ENCODE assay signal across 7 mouse cellular contexts in the genomic region with DNA sequence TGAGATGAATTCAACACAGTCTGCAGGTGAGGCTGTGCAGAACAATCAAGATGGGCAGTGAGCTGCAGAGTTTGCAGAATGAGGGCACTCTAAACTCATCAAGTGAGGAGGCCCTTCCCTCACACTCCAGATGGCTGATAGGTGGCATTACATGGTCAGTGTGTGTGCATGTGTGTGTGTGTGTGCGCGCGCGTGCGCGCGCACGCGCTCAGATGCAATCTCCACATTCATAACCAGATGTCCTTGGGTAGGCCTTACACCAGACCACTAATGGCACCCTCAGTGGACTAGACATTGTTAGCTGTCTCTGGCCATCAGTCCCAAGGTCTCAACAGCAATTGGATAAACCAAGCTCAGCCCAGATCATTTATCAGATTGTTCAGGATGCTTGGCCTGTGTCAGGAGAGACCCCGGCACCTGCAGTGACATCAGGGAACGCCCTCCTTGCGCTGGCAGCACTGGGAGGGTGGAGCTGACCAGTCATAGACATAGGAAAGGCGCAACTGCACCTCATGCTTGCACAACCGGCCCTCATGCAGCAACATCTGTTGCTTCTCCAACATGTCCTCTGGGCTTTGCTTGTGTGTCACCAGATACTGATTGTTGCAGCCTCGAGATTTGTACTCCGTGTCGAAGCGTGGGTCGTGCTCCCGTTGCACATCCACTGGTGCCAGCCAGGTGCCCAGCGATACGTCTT. TPM values are rescaled to one million over a fixed set of nuclear protein-coding genes. Genes with fewer than 3 reads are reported as not detected.
DNase-seq lines count a peak whose midpoint lies in the region; ATAC-seq lines count a peak whose summit lies in the region.

No protein-coding gene starts in this region.

- no peak overlapping the region for H3K27ac ChIP-seq in neural tube, embryonic 11.5 days (ENCODE audit: low read depth, low read length)
- peak overlapping the region; percentile 97; the same call in 1 of the 2 replicates for H3K27ac ChIP-seq in embryonic facial prominence, embryonic 13.5 days
- peak overlapping the region; percentile 96 for H3K27ac ChIP-seq in hindbrain, embryonic 15.5 days (replicated peaks)

- peaks cover 20% of the 10 kb centered on the region for H3K4me1 ChIP-seq in neural tube, embryonic 11.5 days (ENCODE audit: control insufficient read depth, insufficient read depth, low read length)
- peaks cover 24% of the 10 kb centered on the region for H3K4me1 ChIP-seq in embryonic facial prominence, embryonic 13.5 days
- H3K4me1 ChIP-seq in hindbrain, embryonic 15.5 days (replicated peaks): peaks cover 40% of the 10 kb centered on the region

- DNase-seq in neural tube, embryonic 11.5 days (ENCODE audit: low spot score): no peak
- no peak for DNase-seq in neural tube, embryonic 10.5 days (ENCODE audit: extremely low spot score, low spot score)
- peak; percentile 30 for DNase-seq in lung, postnatal 36 days
- DNase-seq in adrenal gland, postnatal 36 days: no peak

- ATAC-seq in neural tube, embryonic 11.5 days (ENCODE audit: insufficient read depth, low FRiP score, low TSS enrichment): no peak
- ATAC-seq in embryonic facial prominence, embryonic 13.5 days (ENCODE audit: insufficient number of reproducible peaks, insufficient read depth, low FRiP score, low TSS enrichment, low read depth): no peak
- ATAC-seq in hindbrain, embryonic 15.5 days (ENCODE audit: low FRiP score, low read depth): peak; percentile 13; the same call in 1 of the 2 replicates
- no peak for ATAC-seq in inflammation-experienced regulatory T-cells, adult 6 months

- H3K9ac ChIP-seq in neural tube, embryonic 11.5 days (ENCODE audit: low read length): peak overlapping the region; percentile 82
- H3K9ac ChIP-seq in embryonic facial prominence, embryonic 13.5 days: peak overlapping the region; percentile 83
- peak overlapping the region; percentile 79 for H3K9ac ChIP-seq in hindbrain, embryonic 15.5 days

- H3K36me3 ChIP-seq in neural tube, embryonic 11.5 days (ENCODE audit: control insufficient read depth, insufficient read depth, low read length): no peaks in the 10 kb centered on the region; the same call in 1 of the 2 replicates
- peaks cover 19% of the 10 kb centered on the region for H3K36me3 ChIP-seq in embryonic facial prominence, embryonic 13.5 days
- no peaks in the 10 kb centered on the region for H3K36me3 ChIP-seq in hindbrain, embryonic 15.5 days

- H3K27me3 ChIP-seq in neural tube, embryonic 11.5 days (ENCODE audit: control insufficient read depth, insufficient read depth, low read length): no peaks in the 10 kb centered on the region
- H3K27me3 ChIP-seq in embryonic facial prominence, embryonic 13.5 days: no peaks in the 10 kb centered on the region
- no peaks in the 10 kb centered on the region for H3K27me3 ChIP-seq in hindbrain, embryonic 15.5 days

- H3K4me2 ChIP-seq in neural tube, embryonic 11.5 days (ENCODE audit: low read depth): peak overlapping the region; percentile 92
- peak overlapping the region; percentile 98 for H3K4me2 ChIP-seq in embryonic facial prominence, embryonic 13.5 days
- H3K4me2 ChIP-seq in hindbrain, embryonic 15.5 days: peak overlapping the region; percentile 98

- 90% methylated on average over 22 of the region's 22 CpGs for WGBS in neural tube, embryonic 11.5 days
- 88% methylated on average over 22 of the region's 22 CpGs for WGBS in embryonic facial prominence, embryonic 13.5 days
- 87% methylated on average over 22 of the region's 22 CpGs for WGBS in hindbrain, embryonic 15.5 days

- H3K4me3 ChIP-seq in neural tube, embryonic 11.5 days (ENCODE audit: low read depth, low read length): peak overlapping the region; percentile 48
- peak overlapping the region; percentile 90 for H3K4me3 ChIP-seq in embryonic facial prominence, embryonic 13.5 days
- H3K4me3 ChIP-seq in hindbrain, embryonic 15.5 days: peak overlapping the region; percentile 80

- no peaks in the 10 kb centered on the region for H3K9me3 ChIP-seq in neural tube, embryonic 11.5 days (ENCODE audit: control insufficient read depth, low read length)
- H3K9me3 ChIP-seq in embryonic facial prominence, embryonic 13.5 days: no peaks in the 10 kb centered on the region
- H3K9me3 ChIP-seq in hindbrain, embryonic 15.5 days: no peaks in the 10 kb centered on the region

RNA-seq across cellular contexts. Expression of gene B3galt6, which starts 1.1 kb away (rescaled TPM):
- 18.9 and 19.9 TPM in 2 replicates for polyA plus RNA-seq in neural tube, embryonic 11.5 days (2014; fragmentation: Nextera tagmentation; extraction: Ambion mirVana)
- polyA plus RNA-seq in embryonic facial prominence, embryonic 13.5 days (2015; fragmentation: Nextera tagmentation; extraction: Ambion mirVana): 16.2 and 18.4 TPM in 2 replicates
- polyA plus RNA-seq in hindbrain, embryonic 15.5 days (2015; fragmentation: Nextera tagmentation; extraction: Ambion mirVana): 33.1 and 35.9 TPM in 2 replicates
- polyA plus RNA-seq in inflammation-experienced regulatory T-cells, adult 6 months (2017; shearing (Covaris generic)): 1 to 10 TPM in 1 of 3 experiments, under 1 TPM in 2; 0.63 to 1.0 (median 0.90) TPM
- total RNA-seq in adrenal gland, postnatal 36 days (2021): 1 to 10 TPM; 7.6 to 8.0 TPM

RNA-seq across cellular contexts. Expression of gene Sdf4, which starts 1.3 kb away (rescaled TPM):
- polyA plus RNA-seq in neural tube, embryonic 11.5 days (2014; fragmentation: Nextera tagmentation; extraction: Ambion mirVana): 136 and 139 TPM in 2 replicates
- 154 and 156 TPM in 2 replicates for polyA plus RNA-seq in embryonic facial prominence, embryonic 13.5 days (2015; fragmentation: Nextera tagmentation; extraction: Ambion mirVana)
- 114 and 120 TPM in 2 replicates for polyA plus RNA-seq in hindbrain, embryonic 15.5 days (2015; fragmentation: Nextera tagmentation; extraction: Ambion mirVana)
- 100 to 1,000 TPM; 489 to 506 (median 496) TPM for polyA plus RNA-seq in inflammation-experienced regulatory T-cells, adult 6 months (2017; shearing (Covaris generic))
- total RNA-seq in adrenal gland, postnatal 36 days (2021): 100 to 1,000 TPM; 266 to 276 TPM

RNA-seq across cellular contexts. Expression of gene Tnfrsf4, which starts 22.3 kb away (rescaled TPM):
- polyA plus RNA-seq in neural tube, embryonic 11.5 days (2014; fragmentation: Nextera tagmentation; extraction: Ambion mirVana): 0.45 TPM in 2 replicates
- polyA plus RNA-seq in embryonic facial prominence, embryonic 13.5 days (2015; fragmentation: Nextera tagmentation; extraction: Ambion mirVana): 1.3 TPM in 1 of 2 replicates, not detected in the other
- 0.64 and 0.73 TPM in 2 replicates for polyA plus RNA-seq in hindbrain, embryonic 15.5 days (2015; fragmentation: Nextera tagmentation; extraction: Ambion mirVana)
- 100 to 1,000 TPM; 682 to 810 (median 720) TPM for polyA plus RNA-seq in inflammation-experienced regulatory T-cells, adult 6 months (2017; shearing (Covaris generic))
- total RNA-seq in adrenal gland, postnatal 36 days (2021): under 1 TPM; 0.43 to 0.89 TPM

RNA-seq across cellular contexts. Expression of gene C1qtnf12, which starts 29.2 kb away (rescaled TPM):
- polyA plus RNA-seq in neural tube, embryonic 11.5 days (2014; fragmentation: Nextera tagmentation; extraction: Ambion mirVana): 19.6 and 22.0 TPM in 2 replicates
- polyA plus RNA-seq in embryonic facial prominence, embryonic 13.5 days (2015; fragmentation: Nextera tagmentation; extraction: Ambion mirVana): 39.5 and 43.6 TPM in 2 replicates
- polyA plus RNA-seq in hindbrain, embryonic 15.5 days (2015; fragmentation: Nextera tagmentation; extraction: Ambion mirVana): 13.4 and 16.6 TPM in 2 replicates
- 1 to 10 TPM; 3.0 to 6.9 (median 5.6) TPM for polyA plus RNA-seq in inflammation-experienced regulatory T-cells, adult 6 months (2017; shearing (Covaris generic))
- total RNA-seq in adrenal gland, postnatal 36 days (2021): 10 to 100 TPM; 43.5 to 89.3 TPM

RNA-seq across cellular contexts. Expression of gene Tnfrsf18, which starts 34.6 kb away (rescaled TPM):
- polyA plus RNA-seq in neural tube, embryonic 11.5 days (2014; fragmentation: Nextera tagmentation; extraction: Ambion mirVana): 0.62 and 0.82 TPM in 2 replicates
- 3.0 and 4.1 TPM in 2 replicates for polyA plus RNA-seq in embryonic facial prominence, embryonic 13.5 days (2015; fragmentation: Nextera tagmentation; extraction: Ambion mirVana)
- 1.9 and 2.1 TPM in 2 replicates for polyA plus RNA-seq in hindbrain, embryonic 15.5 days (2015; fragmentation: Nextera tagmentation; extraction: Ambion mirVana)
- 100 to 1,000 TPM; 603 to 779 (median 637) TPM for polyA plus RNA-seq in inflammation-experienced regulatory T-cells, adult 6 months (2017; shearing (Covaris generic))
- total RNA-seq in adrenal gland, postnatal 36 days (2021): under 1 TPM in 1 of 2 experiments, not detected in 1; 0.40 TPM

Comparison
In these comparisons a context has a peak if more than half of its experiments do, and no peak if none do; other contexts are left out.
1. RNA of gene Tnfrsf4, which starts 22.3 kb away (polyA plus RNA-seq): 682 to 810 TPM in inflammation-experienced regulatory T-cells, adult 6 months; 1.3 TPM in embryonic facial prominence, embryonic 13.5 days, 0.64 to 0.73 TPM in hindbrain, embryonic 15.5 days and 0.45 TPM in neural tube, embryonic 11.5 days; every median in the first group is over 100 times any median in the second.
2. Peak in every context shown above with its lines, with median percentiles within 50 percentile points of each other: H3K4me2 ChIP-seq, H3K4me3 ChIP-seq and H3K9ac ChIP-seq.